Comparison of ENCODE assay signal across 8 mouse cellular contexts in the genomic region with DNA sequence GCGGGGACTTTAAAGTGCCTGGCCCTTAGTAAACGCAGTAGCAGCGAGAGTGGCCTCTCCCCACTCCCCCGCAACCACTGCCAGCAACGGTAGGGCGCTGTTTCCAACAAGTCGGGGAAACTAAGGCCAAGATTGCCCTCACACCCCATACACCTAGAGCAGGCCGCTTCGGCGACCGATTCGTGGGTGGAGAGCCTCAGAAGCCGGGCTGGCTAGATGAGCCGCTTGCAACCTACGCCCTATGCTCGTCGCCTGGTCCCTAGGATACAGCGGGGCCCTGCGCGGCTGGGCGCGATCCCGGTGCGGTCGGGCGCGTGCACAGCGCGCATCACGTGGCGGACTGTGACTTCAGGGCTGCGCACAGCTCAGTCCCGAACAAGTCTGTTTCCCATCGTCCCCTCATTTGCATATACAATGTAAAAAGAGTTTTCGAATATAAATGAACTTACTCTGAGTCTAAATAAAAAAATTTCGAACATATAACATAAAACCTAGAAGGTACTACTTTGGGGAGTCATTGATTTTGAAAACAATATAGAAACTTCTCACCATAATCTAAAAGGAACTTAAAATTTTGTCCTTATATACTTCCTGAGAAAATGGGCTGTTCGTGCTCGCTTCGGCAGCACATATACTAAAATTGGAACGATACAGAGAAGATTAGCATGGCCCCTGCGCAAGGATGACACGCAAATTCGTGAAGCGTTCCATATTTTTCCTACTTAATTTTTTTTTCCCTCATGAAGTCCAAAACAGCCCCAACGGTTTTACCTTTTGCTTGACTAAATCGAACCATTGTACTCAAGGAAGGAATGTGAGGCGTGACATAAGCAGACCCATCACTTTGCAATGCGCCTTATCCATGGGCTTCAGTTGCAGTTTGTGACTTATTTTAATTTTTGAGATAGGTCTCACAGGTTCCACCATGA. TPM values are rescaled to one million over a fixed set of nuclear protein-coding genes. Genes with fewer than 3 reads are reported as not detected.
DNase-seq lines count a peak whose midpoint lies in the region; ATAC-seq and TF ChIP-seq lines count a peak whose summit lies in the region.

No protein-coding gene starts in this region.

- peak overlapping the region; percentile 80 for H3K4me2 ChIP-seq in heart, embryonic 15.5 days
- H3K4me2 ChIP-seq in liver, embryonic 13.5 days, result peak overlapping the region; percentile 83
- H3K4me2 ChIP-seq in stomach, embryonic 14.5 days (replicated peaks; ENCODE audit: low read depth, low read length), result peak overlapping the region; percentile 61

- peaks cover 81% of the 10 kb centered on the region for H3K27me3 ChIP-seq in forebrain, embryonic 10.5 days (ENCODE audit: poor library complexity, severe bottlenecking)
- H3K27me3 ChIP-seq in heart, embryonic 15.5 days, result peaks cover 50% of the 10 kb centered on the region
- peaks cover 76% of the 10 kb centered on the region for H3K27me3 ChIP-seq in liver, embryonic 13.5 days
- peaks cover 28% of the 10 kb centered on the region for H3K27me3 ChIP-seq in stomach, embryonic 14.5 days (ENCODE audit: control insufficient read depth, insufficient read depth, low read length)

- peak overlapping the region; percentile 86 for H3K9ac ChIP-seq in heart, embryonic 15.5 days
- peak overlapping the region; percentile 70 for H3K9ac ChIP-seq in liver, embryonic 13.5 days
- H3K9ac ChIP-seq in stomach, embryonic 14.5 days (replicated peaks; ENCODE audit: low read depth, low read length), result peak overlapping the region; percentile 49

- H3K9me3 ChIP-seq in forebrain, embryonic 10.5 days, result no peaks in the 10 kb centered on the region
- no peaks in the 10 kb centered on the region for H3K9me3 ChIP-seq in heart, embryonic 15.5 days (replicated peaks)
- H3K9me3 ChIP-seq in liver, embryonic 13.5 days (replicated peaks), result no peaks in the 10 kb centered on the region
- no peaks in the 10 kb centered on the region for H3K9me3 ChIP-seq in stomach, embryonic 14.5 days (ENCODE audit: control insufficient read depth, low read depth, low read length)

- peak; percentile 57; the same call in 1 of the 2 replicates for TF ChIP-seq POLR2A in brain, embryonic 14.5 days (IDR thresholded peaks at IDR 0.05; ENCODE audit: borderline replicate concordance, extremely low read depth, insufficient read depth, insufficient read length, poor library complexity, severe bottlenecking)

- peaks cover 54% of the 10 kb centered on the region for H3K4me1 ChIP-seq in forebrain, embryonic 10.5 days
- peaks cover 44% of the 10 kb centered on the region for H3K4me1 ChIP-seq in heart, embryonic 15.5 days (replicated peaks)
- peaks cover 12% of the 10 kb centered on the region for H3K4me1 ChIP-seq in liver, embryonic 13.5 days (replicated peaks)
- H3K4me1 ChIP-seq in stomach, embryonic 14.5 days (ENCODE audit: control insufficient read depth, insufficient read depth, low read length), result no peaks in the 10 kb centered on the region

- no peaks in the 10 kb centered on the region for H3K36me3 ChIP-seq in forebrain, embryonic 10.5 days (replicated peaks)
- no peaks in the 10 kb centered on the region for H3K36me3 ChIP-seq in heart, embryonic 15.5 days
- H3K36me3 ChIP-seq in liver, embryonic 13.5 days, result no peaks in the 10 kb centered on the region
- H3K36me3 ChIP-seq in stomach, embryonic 14.5 days (ENCODE audit: control insufficient read depth, insufficient read depth, low read length), result no peaks in the 10 kb centered on the region

- under 1% methylated on average over 48 of the region's 48 CpGs for WGBS in forebrain, embryonic 10.5 days
- under 1% methylated on average over 48 of the region's 48 CpGs for WGBS in heart, embryonic 15.5 days
- under 1% methylated on average over 48 of the region's 48 CpGs for WGBS in liver, embryonic 13.5 days (ENCODE audit: insufficient replicate concordance)
- 1% methylated on average over 48 of the region's 48 CpGs for WGBS in stomach, embryonic 14.5 days

- no peak for TF ChIP-seq CTCF in brain, embryonic 14.5 days (IDR thresholded peaks at IDR 0.05; ENCODE audit: borderline replicate concordance, extremely low read depth, insufficient read depth, insufficient read length)

- DNase-seq in CD4-positive, CD25-positive, alpha-beta regulatory T cell, adult 2 months (ENCODE audit: low read depth, low spot score), result peak; percentile 98
- DNase-seq in brain, embryonic 14.5 days (ENCODE audit: low read depth), result peak; percentile 98
- DNase-seq in forebrain, embryonic 10.5 days (ENCODE audit: extremely low spot score, low spot score), result peak; percentile 94
- peak; percentile 93 to 98 for DNase-seq in kidney, postnatal 25 days
- peak; percentile 85 for DNase-seq in liver, embryonic 13.5 days
- DNase-seq in natural killer cell, adult 2 months (ENCODE audit: low spot score in 2 of 2), result peak; percentile 91 to 95

- peak; percentile 98 for ATAC-seq in heart, embryonic 15.5 days (replicated peaks; ENCODE audit: insufficient number of reproducible peaks, insufficient read depth, low FRiP score, low read depth)
- peak; percentile 99 for ATAC-seq in liver, embryonic 13.5 days (ENCODE audit: low read depth)
- peak; percentile 98 for ATAC-seq in stomach, embryonic 14.5 days (ENCODE audit: insufficient number of reproducible peaks, insufficient read depth, low FRiP score, low read depth)

- H3K27ac ChIP-seq in forebrain, embryonic 10.5 days, result peak overlapping the region; percentile 76
- H3K27ac ChIP-seq in heart, embryonic 15.5 days, result peak overlapping the region; percentile 90
- peak overlapping the region; percentile 59 for H3K27ac ChIP-seq in liver, embryonic 13.5 days
- H3K27ac ChIP-seq in stomach, embryonic 14.5 days (ENCODE audit: low read length), result no peak overlapping the region

- peak overlapping the region; percentile 56 for H3K4me3 ChIP-seq in forebrain, embryonic 10.5 days
- H3K4me3 ChIP-seq in heart, embryonic 15.5 days, result peak overlapping the region; percentile 87
- H3K4me3 ChIP-seq in liver, embryonic 13.5 days (replicated peaks), result peak overlapping the region; percentile 63
- peak overlapping the region; percentile 46 for H3K4me3 ChIP-seq in stomach, embryonic 14.5 days (ENCODE audit: low read depth, low read length)

RNA-seq across cellular contexts. Expression of a gene that starts 15.8 kb away (rescaled TPM):
- 3.7 and 16.7 TPM in 2 replicates for polyA plus RNA-seq in brain, embryonic 14.5 days (2012; rRNA removed)
- 0.05 TPM in 1 of 2 replicates, not detected in the other for polyA plus RNA-seq in forebrain, embryonic 10.5 days (2016; fragmentation: Nextera tagmentation; extraction: Ambion mirVana)
- polyA plus RNA-seq in heart, embryonic 15.5 days (2015; fragmentation: Nextera tagmentation; extraction: Ambion mirVana), result not detected in 2 replicates
- not detected in 2 replicates for polyA plus RNA-seq in liver, embryonic 13.5 days (2015; fragmentation: Nextera tagmentation; extraction: Ambion mirVana)
- not detected in 2 replicates for polyA plus RNA-seq in stomach, embryonic 14.5 days (2014; fragmentation: Nextera tagmentation; extraction: Ambion mirVana)
